Mouse (Mus musculus) midbrain, embryonic 16.5 days (tissue): ENCODE measurements around the gene Sertm1. TPM values are rescaled to one million over a fixed set of nuclear protein-coding genes. Genes with fewer than 3 reads are reported as not detected.
A peak's percentile ranks its signal among the peaks of the same experiment; 100 is the strongest.

ENCODE experiments used
- ATAC-seq: fragments of 200-750 bp; cut with Nextera tagmentation; 2 replicates; pipeline ENCODE4 v1.8.0; 2017; ENCODE audit warnings: moderate TSS enrichment
- H3K27ac ChIP-seq: fragments of 300-500 bp; sonication (generic); 2 replicates; pipeline ENCODE4 v1.5.1; 2014; ENCODE audit warnings: mild to moderate bottlenecking, low read length, mixed read lengths
- H3K27me3 ChIP-seq: fragments of 300-500 bp; sonication (generic); 2 replicates; pipeline ENCODE4 v1.6.1; 2014; ENCODE audit warnings: low read depth, low read length, mixed read lengths; ENCODE audit not compliant: control insufficient read depth, insufficient read depth
- H3K36me3 ChIP-seq: fragments of 300-500 bp; sonication (generic); 2 replicates; pipeline ENCODE4 v1.6.1; 2014; ENCODE audit warnings: mild to moderate bottlenecking, low read length, moderate library complexity, mixed read lengths; ENCODE audit not compliant: control insufficient read depth, insufficient read depth
- H3K4me1 ChIP-seq: fragments of 300-500 bp; sonication (generic); 2 replicates; pipeline ENCODE4 v1.6.1; 2014; ENCODE audit warnings: mild to moderate bottlenecking, low read length, mixed read lengths; ENCODE audit not compliant: control insufficient read depth, insufficient read depth
- H3K4me2 ChIP-seq: fragments of 300-500 bp; sonication (generic); 2 replicates; pipeline ENCODE4 v1.6.1; 2014; ENCODE audit warnings: mild to moderate bottlenecking, low read length, mixed read lengths
- H3K4me3 ChIP-seq: fragments of 300-500 bp; sonication (generic); 2 replicates; pipeline ENCODE4 v1.5.1; 2014; ENCODE audit warnings: low read depth, mild to moderate bottlenecking, low read length, moderate library complexity, mixed read lengths
- H3K9ac ChIP-seq: fragments of 300-500 bp; sonication (generic); 2 replicates; pipeline ENCODE4 v1.6.1; 2014; ENCODE audit warnings: low read depth, low read length, mixed read lengths
- H3K9me3 ChIP-seq: fragments of 300-500 bp; sonication (generic); replicated peaks from 2 replicates; pipeline ENCODE4 v1.6.1; 2014; ENCODE audit warnings: mild to moderate bottlenecking, low read length, mixed read lengths; ENCODE audit not compliant: control insufficient read depth, poor library complexity, severe bottlenecking
- WGBS: fragments of 180-500 bp; shearing (Covaris S2); extraction: QIAGEN DNeasy Blood & Tissue Kit; methylation state at CpG from one replicate; pipeline ENCODE4 v1.1.7; 2014; 5-methylcytosine and 5-hydroxymethylcytosine counted together
- polyA plus RNA-seq: library from polyadenylated mRNA; unstranded; fragments of >200 nt; fragmentation: Nextera tagmentation; extraction: Ambion mirVana; gene quantifications from 2 replicates; pipeline ENCODE4 v1.2.1, GENCODE M21; 2015

The Sertm1 gene
- polyA plus RNA-seq = 1.5 and 1.9 TPM in 2 replicates

DNA sequence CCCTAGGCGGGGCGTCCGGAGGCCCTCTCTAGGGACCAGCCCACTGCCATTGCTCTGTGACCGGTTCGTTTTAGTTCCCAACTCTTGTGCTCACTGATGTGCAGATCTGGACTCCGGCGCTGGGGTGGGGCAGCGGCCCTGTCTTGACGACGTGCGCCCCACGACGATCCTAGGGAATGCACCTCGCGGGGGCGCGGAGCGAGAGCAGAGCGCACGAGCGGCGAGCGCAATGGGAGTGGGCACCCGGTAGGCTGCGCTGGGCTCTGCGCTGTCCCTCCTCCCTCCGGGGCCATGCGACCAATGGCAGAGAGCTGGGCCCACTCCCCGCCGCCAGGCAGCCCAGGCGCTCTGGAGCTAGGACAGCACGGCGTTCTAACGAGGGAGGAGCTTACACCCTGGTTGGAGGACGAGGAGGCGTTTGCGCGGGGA, at the start of gene Sertm1:
Sertm1 (minus strand) TSS at position 245 of the 429 bp plus-strand sequence.
- H3K36me3 ChIP-seq = no peaks in the 10 kb centered on the region
- no peaks in the 10 kb centered on the region for H3K27me3 ChIP-seq
- under 1% methylated on average over 38 of the region's 38 CpGs for WGBS
- peak within 1 kb of the TSS; percentile 63 for H3K4me3 ChIP-seq
- no peaks in the 10 kb centered on the region for H3K9me3 ChIP-seq
- H3K4me1 ChIP-seq = peaks cover 2% of the 10 kb centered on the region; the same call in 1 of the 2 replicates
- peak; percentile 98 for ATAC-seq
- peak within 1 kb of the TSS; percentile 71 for H3K9ac ChIP-seq
- no peak within 1 kb of the TSS for H3K27ac ChIP-seq
- peak within 1 kb of the TSS; percentile 93 for H3K4me2 ChIP-seq

DNA sequence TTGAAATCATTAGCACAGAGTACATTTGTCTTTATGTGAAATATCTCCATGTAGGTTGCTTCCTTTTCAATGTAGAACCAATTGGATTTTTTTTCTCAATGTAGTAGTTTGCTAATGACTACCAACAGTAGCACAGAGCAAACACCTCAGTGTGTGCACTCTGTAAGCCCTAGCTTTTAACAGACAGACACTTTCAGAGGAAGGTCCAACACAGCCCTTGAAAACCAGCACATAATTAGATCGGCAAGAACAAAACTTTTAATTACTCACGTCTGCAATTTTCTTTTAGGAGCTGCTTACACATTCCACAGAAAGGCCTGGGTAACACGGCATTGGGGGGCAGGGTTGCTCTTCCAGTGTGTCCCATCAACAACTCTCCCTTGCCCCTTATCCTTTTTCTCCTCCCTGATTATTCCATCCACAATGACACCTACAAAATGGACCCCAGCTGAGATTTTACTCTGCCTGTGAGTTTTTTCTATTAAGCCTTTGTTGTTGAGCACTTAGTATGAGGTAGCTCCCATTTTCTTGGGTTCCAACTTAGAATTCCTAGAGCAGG, 49.3 kb upstream of the Sertm1 start:
- 26% methylated on average over 3 of the region's 3 CpGs for WGBS
- no peak overlapping the region for H3K9ac ChIP-seq
- H3K27me3 ChIP-seq = no peaks in the 10 kb centered on the region
- H3K4me1 ChIP-seq = peaks cover 9% of the 10 kb centered on the region
- no peaks in the 10 kb centered on the region for H3K36me3 ChIP-seq
- peak overlapping the region; percentile 38 for H3K27ac ChIP-seq
- H3K4me3 ChIP-seq = no peak overlapping the region
- H3K4me2 ChIP-seq = no peak overlapping the region
- ATAC-seq = no peak
- no peaks in the 10 kb centered on the region for H3K9me3 ChIP-seq

DNA sequence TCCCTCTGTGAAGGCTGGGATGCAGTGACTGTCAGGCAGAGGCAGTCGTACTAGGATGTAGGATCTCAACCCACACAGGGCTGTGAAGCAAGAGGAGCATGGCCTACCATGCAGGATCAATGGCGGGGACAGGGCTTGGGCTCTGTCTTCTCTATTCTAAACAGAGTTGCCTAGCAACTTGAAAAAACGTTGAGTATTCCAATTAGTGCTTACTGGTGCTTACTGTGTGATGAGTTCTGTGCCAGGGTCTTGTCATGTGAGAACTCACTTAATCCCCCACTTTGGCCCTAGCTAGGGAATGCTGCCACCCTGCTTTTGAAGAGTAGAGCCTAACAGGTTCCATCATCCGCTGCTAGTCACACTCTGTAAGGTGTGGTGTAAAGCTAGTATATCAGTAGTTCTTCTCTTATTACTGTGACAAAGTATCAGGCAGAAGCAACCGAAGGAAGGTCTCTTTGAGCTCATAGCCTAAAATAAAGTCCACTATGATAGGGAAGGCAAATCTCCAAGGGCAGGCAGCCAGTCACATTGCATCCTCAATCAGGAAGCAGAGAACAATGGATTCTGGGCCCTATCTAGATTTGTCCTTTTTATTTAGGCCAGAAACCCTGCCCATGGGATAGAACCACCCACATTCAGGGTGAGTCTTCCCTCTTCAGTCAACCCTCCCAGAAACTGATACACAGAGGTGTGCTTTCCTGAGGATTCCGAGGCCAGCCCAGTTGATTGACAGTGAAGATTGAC, 27.6 kb upstream of the Sertm1 start:
- Histone ChIP-seq H3K9me3 (no peaks in the 10 kb centered on the region), H3K4me2 (no peak overlapping the region), H3K4me1 (no peaks in the 10 kb centered on the region), H3K4me3 (no peak overlapping the region), H3K27ac (no peak overlapping the region), H3K36me3 (no peaks in the 10 kb centered on the region), H3K9ac (no peak overlapping the region), H3K27me3 (no peaks in the 10 kb centered on the region)
- ATAC-seq = 0 out of 2 replicates have a peak, but pooled peaks have one; percentile 42
- 52% methylated on average over 6 of the region's 6 CpGs for WGBS

DNA sequence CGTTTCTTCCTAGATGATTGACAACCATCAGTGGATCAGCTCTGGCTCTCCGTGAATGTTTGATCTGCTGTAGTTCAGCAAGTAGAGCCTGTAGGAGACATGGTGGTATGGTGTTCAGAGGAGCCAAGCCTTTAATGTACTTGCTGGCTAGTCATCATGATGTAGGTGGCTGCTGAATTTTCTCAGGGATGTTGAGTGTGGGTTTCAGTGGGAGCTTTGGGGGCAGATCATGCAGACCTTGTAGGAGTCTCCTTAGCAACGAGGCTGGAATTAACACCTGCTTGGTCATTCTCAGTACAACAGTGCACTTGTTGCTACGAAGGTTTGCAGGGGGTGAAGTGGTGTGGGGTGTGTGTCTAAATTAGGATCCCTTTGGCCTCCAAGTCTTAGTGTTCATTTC, 18.8 kb upstream of the Sertm1 start:
- H3K4me1 ChIP-seq = no peaks in the 10 kb centered on the region
- no peak overlapping the region for H3K9ac ChIP-seq
- H3K4me3 ChIP-seq = no peak overlapping the region
- no peaks in the 10 kb centered on the region for H3K9me3 ChIP-seq
- no peaks in the 10 kb centered on the region for H3K27me3 ChIP-seq
- ATAC-seq = no peak
- no peaks in the 10 kb centered on the region for H3K36me3 ChIP-seq
- H3K4me2 ChIP-seq = no peak overlapping the region
- 71% methylated on average over 4 of the region's 4 CpGs for WGBS
- no peak overlapping the region for H3K27ac ChIP-seq

DNA sequence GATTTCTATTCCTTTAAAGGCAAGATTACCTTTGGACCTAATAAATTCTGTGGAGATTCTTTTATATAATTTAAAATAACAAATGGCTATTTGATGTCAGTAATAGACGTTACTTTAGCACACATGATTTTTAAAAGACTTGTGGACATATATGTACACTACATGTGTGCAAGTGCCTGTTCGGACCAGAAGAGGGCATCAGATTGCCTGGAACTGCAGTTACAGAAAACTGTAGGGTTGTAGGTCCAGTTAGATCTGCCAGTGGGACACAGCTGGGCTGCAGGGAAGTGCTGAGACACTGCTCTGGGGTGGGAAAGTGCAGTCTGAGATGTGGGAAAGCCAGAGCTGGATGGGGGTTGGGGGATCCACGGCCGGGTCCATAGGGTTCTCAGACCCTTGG, 16.9 kb upstream of the Sertm1 start:
- H3K36me3 ChIP-seq = no peaks in the 10 kb centered on the region
- H3K9ac ChIP-seq = no peak overlapping the region
- H3K27me3 ChIP-seq = no peaks in the 10 kb centered on the region
- no peaks in the 10 kb centered on the region for H3K4me1 ChIP-seq
- H3K4me3 ChIP-seq = no peak overlapping the region
- H3K9me3 ChIP-seq = no peaks in the 10 kb centered on the region
- H3K27ac ChIP-seq = no peak overlapping the region
- WGBS = 94% methylated on average over 4 of the region's 4 CpGs
- ATAC-seq = no peak
- H3K4me2 ChIP-seq = no peak overlapping the region

DNA sequence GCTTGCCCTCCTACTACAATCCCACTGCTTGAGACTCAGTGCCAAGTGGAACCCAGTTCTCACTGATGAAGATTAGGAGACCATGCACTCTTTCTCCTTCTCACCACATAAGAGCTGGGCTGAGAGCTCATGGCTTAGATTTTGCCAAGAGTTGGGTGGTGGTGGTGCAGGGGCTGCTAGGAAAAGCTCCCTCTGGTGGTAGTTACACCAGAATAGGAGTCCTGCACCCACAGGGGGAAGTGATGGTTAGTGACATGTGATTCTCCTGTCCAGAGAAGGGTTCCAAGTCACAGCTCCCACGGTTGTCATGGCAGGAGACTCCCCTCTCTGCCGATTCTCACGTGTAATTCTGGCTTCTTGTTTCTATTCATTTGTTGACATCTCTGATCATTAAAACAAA, 4.7 kb upstream of the Sertm1 start:
- ATAC-seq = no peak
- Histone ChIP-seq H3K27me3 (no peaks in the 10 kb centered on the region), H3K4me1 (peaks cover 2% of the 10 kb centered on the region; the same call in 1 of the 2 replicates), H3K27ac (no peak overlapping the region), H3K36me3 (no peaks in the 10 kb centered on the region), H3K4me2 (no peak overlapping the region), H3K9me3 (no peaks in the 10 kb centered on the region), H3K4me3 (no peak overlapping the region), H3K9ac (no peak overlapping the region)
- WGBS = 73% methylated on average over 3 of the region's 3 CpGs

DNA sequence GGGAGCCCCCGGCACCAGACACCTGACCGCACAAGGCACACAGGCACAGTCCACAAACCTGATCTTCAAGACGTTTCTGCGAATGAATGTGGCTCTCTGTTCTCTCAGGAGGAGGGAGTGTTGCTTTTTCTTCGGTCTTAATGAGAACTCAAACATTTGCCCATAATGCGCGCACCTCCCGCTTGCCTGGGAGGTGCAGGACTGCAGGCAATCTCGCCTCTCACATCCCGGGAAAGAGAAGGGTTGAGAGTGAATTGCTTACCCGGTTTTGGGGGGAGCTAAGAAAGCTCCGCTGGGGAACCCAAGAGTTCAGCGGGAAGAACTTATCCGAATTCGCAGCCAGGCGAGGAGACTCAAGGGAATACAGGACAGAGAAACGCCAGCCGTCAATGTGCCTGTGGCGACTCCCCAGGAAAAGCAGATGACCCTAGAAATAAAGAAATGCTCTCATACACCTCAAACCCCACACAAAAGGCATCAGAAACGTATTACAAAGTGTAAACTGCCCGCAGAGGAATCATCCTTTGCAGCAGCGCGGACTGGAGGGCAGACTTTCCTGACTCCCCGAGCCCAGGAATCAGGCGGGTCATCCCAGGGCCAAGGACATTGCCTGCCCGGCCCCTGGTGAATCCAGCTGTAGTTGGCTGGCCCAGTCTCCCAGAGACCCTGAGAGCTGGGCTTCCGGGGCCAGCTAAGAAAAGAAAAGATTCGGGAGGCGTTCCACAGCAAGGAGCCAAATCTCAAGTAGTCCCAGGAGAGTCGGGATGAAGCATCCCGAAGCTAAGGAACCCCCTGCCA, 643 bp downstream of the Sertm1 start:
- ATAC-seq = peak; percentile 60
- peaks cover 2% of the 10 kb centered on the region; the same call in 1 of the 2 replicates for H3K4me1 ChIP-seq
- peak overlapping the region; percentile 71 for H3K9ac ChIP-seq
- H3K36me3 ChIP-seq = no peaks in the 10 kb centered on the region
- H3K4me3 ChIP-seq = peak overlapping the region; percentile 63
- no peaks in the 10 kb centered on the region for H3K9me3 ChIP-seq
- no peak overlapping the region for H3K27ac ChIP-seq
- peak overlapping the region; percentile 93 for H3K4me2 ChIP-seq
- WGBS = 3% methylated on average over 31 of the region's 31 CpGs
- H3K27me3 ChIP-seq = no peaks in the 10 kb centered on the region

DNA sequence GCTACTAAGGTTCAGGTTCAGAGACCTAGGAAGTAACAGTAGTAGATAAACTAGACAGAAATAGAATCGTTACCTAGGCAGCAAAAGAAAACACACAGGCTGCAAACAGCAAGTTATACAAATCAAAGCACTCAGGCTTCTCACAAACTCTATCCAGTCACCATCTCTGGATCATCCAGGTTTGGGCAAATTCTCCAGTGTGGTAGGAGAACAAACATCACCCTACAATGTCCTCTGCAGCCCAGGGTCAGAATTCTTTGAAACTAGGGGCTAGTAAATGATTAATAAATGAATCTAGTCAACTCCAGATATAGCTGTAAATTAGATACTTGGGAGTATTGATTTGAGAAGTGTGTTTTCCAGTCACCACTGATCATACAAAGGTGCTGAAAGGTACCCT, 6.8 kb downstream of the Sertm1 start:
- no peaks in the 10 kb centered on the region for H3K4me1 ChIP-seq
- no peaks in the 10 kb centered on the region for H3K27me3 ChIP-seq
- H3K4me3 ChIP-seq = no peak overlapping the region
- no peak overlapping the region for H3K27ac ChIP-seq
- H3K36me3 ChIP-seq = no peaks in the 10 kb centered on the region
- no peaks in the 10 kb centered on the region for H3K9me3 ChIP-seq
- H3K9ac ChIP-seq = no peak overlapping the region
- WGBS = 83% methylated on average over 1 of the region's 1 CpGs
- ATAC-seq = no peak
- H3K4me2 ChIP-seq = no peak overlapping the region

DNA sequence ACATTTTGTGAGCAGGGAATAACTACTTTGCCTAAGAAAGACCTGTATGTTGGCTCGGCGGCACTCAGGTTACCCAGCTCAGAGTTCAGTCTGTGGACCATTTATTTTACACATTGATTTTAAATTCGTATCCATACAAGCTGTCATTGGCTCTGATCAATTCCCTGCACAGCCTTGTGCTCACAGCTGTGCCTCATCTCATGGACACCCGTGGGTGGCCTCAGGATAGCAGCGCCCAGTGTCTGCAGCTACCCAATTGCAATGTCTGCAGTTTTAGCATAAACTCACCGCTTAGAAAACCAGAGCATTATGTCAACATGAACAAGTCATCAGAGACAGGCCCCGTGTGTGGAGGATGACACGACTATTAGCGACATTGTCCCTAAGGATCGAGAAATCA, 17.7 kb downstream of the Sertm1 start:
- Histone ChIP-seq H3K27me3 (no peaks in the 10 kb centered on the region), H3K9ac (no peak overlapping the region), H3K36me3 (no peaks in the 10 kb centered on the region), H3K4me1 (no peaks in the 10 kb centered on the region), H3K4me2 (no peak overlapping the region), H3K27ac (no peak overlapping the region), H3K9me3 (no peaks in the 10 kb centered on the region), H3K4me3 (no peak overlapping the region)
- 87% methylated on average over 10 of the region's 10 CpGs for WGBS
- ATAC-seq = no peak
